Mouse (Mus musculus) adrenal gland, postnatal 14 days (tissue): ENCODE measurements at regions not wholly inside any gene's neighbourhood (a gene's known extent, or its start where the extent isn't known, plus 50 kb on each side); places are given as distances from the start of the nearest gene placed in this dataset.

Source experiments
- DNase-seq: peaks from one replicate; pipeline ENCODE4 v3.0.0; 2021; ENCODE audit warnings: mixed read lengths

GRCm38 (mm10) chr9:118405926-118406518 is 72.0 kb upstream of the Eomes start:
- DNase-seq: no peak

- no peak for DNase-seq
Measured at GRCm38 (mm10) chr9:118416032-118416431, 62.0 kb upstream of the Eomes start.

GRCm38 (mm10) chr9:118416475-118416874 is 61.5 kb upstream of the Eomes start:
- DNase-seq: no peak

GRCm38 (mm10) chr9:118424344-118424743 is 53.7 kb upstream of the Eomes start:
- DNase-seq: no peak
